Mouse (Mus musculus): ENCODE measurements around the gene S100a6.

- TF ChIP-seq CTCF (conservative IDR thresholded peaks at IDR 0.05; ENCODE audit: insufficient read depth, insufficient read length, low read depth, low read length) (peak; percentile 74), POLR2A (IDR thresholded peaks at IDR 0.05; ENCODE audit: low read depth, low read length) (no peak)
Observed at GRCm38 (mm10) chr3:90644220-90644619, 31.5 kb downstream of the S100a6 start.

All from kidney, adult 2 months (tissue).